8 mouse cellular contexts compared by ENCODE assay signal in genomic region chr4:43506536-43507185, GRCm38 (mm10). TPM values are rescaled to one million over a fixed set of nuclear protein-coding genes. Genes with fewer than 3 reads are reported as not detected.
DNase-seq lines count a peak whose midpoint lies in the region; ATAC-seq and TF ChIP-seq lines count a peak whose summit lies in the region.

Gene Car9, plus strand, starts transcription at chr4:43506966.

- H3K4me2 ChIP-seq in neural tube, embryonic 12.5 days (replicated peaks) = peak within 1 kb of the TSS; percentile 59
- no peak within 1 kb of the TSS; the same call in 1 of the 2 replicates for H3K4me2 ChIP-seq in hindbrain, postnatal 0 days (ENCODE audit: low read depth, low read length)

- no peak within 1 kb of the TSS for H3K9ac ChIP-seq in neural tube, embryonic 12.5 days
- H3K9ac ChIP-seq in hindbrain, postnatal 0 days (replicated peaks; ENCODE audit: low read length) = no peak within 1 kb of the TSS

- no peaks in the 10 kb centered on the region for H3K36me3 ChIP-seq in neural tube, embryonic 12.5 days
- no peaks in the 10 kb centered on the region for H3K36me3 ChIP-seq in hindbrain, postnatal 0 days (ENCODE audit: insufficient read depth, low read length)

- H3K27me3 ChIP-seq in neural tube, embryonic 12.5 days (replicated peaks) = peaks cover 36% of the 10 kb centered on the region
- H3K27me3 ChIP-seq in hindbrain, postnatal 0 days (ENCODE audit: insufficient read depth, low read length) = 0 out of 2 replicates have a peak, but pooled peaks cover 4% of the 10 kb centered on the region

- no peak for TF ChIP-seq CTCF in hindbrain, postnatal 0 days (IDR thresholded peaks at IDR 0.05; ENCODE audit: low read depth)

- WGBS in neural tube, embryonic 12.5 days = 61% methylated on average over 9 of the region's 9 CpGs
- WGBS in hindbrain, postnatal 0 days = 45% methylated on average over 9 of the region's 9 CpGs

- peaks cover 17% of the 10 kb centered on the region for H3K4me1 ChIP-seq in neural tube, embryonic 12.5 days
- H3K4me1 ChIP-seq in hindbrain, postnatal 0 days (ENCODE audit: insufficient read depth, low read length) = peaks cover 7% of the 10 kb centered on the region; the same call in 1 of the 2 replicates

- no peaks in the 10 kb centered on the region for H3K9me3 ChIP-seq in neural tube, embryonic 12.5 days
- H3K9me3 ChIP-seq in hindbrain, postnatal 0 days (ENCODE audit: low read length) = no peaks in the 10 kb centered on the region

- no peak for ATAC-seq in neural tube, embryonic 12.5 days (ENCODE audit: low FRiP score, low read depth)
- peak; percentile 27; the same call in 1 of the 2 replicates for ATAC-seq in hindbrain, postnatal 0 days

- DNase-seq in gastrocnemius, adult 18-20 months (ENCODE audit: low spot score) = peak; percentile 73
- DNase-seq in gastrocnemius, postnatal 4 days (ENCODE audit: low spot score in 2 of 2) = no peak
- DNase-seq in neural tube, embryonic 10.5 days (ENCODE audit: extremely low spot score, low spot score) = no peak
- no peak for DNase-seq in hindbrain, postnatal 0 days (ENCODE audit: low spot score)
- no peak for DNase-seq in layer of hippocampus, postnatal 10 days (ENCODE audit: low spot score in 2 of 2)
- DNase-seq in layer of hippocampus, postnatal 25 days (ENCODE audit: extremely low spot score in 1 of 2, low spot score in 1 of 2) = no peak
- no peak for DNase-seq in spleen, postnatal 4 days (ENCODE audit: low spot score in 2 of 2)

- no peak within 1 kb of the TSS for H3K27ac ChIP-seq in neural tube, embryonic 12.5 days
- no peak within 1 kb of the TSS for H3K27ac ChIP-seq in hindbrain, postnatal 0 days

- no peak within 1 kb of the TSS for H3K4me3 ChIP-seq in neural tube, embryonic 12.5 days
- no peak within 1 kb of the TSS for H3K4me3 ChIP-seq in hindbrain, postnatal 0 days (ENCODE audit: low read length)

RNA-seq across cellular contexts. Expression of gene Car9, which starts in this region (rescaled TPM):
- 1 to 10 TPM; 1.4 to 2.6 TPM for total RNA-seq in gastrocnemius, adult 18-20 months (2021)
- total RNA-seq in gastrocnemius, postnatal 4 days (2021) = 1 to 10 TPM; 1.2 to 3.1 TPM
- polyA plus RNA-seq in neural tube, embryonic 12.5 days (2016; fragmentation: Nextera tagmentation; extraction: Ambion mirVana) = 0.33 and 0.41 TPM in 2 replicates
- 0.26 TPM in 1 of 2 replicates, not detected in the other for total RNA-seq in hindbrain, postnatal 0 days (2014; rRNA removed)
- polyA plus RNA-seq in hindbrain, postnatal 0 days (2015; fragmentation: Nextera tagmentation; extraction: Ambion mirVana) = 0.50 and 1.1 TPM in 2 replicates
- total RNA-seq in layer of hippocampus, postnatal 10 days (2021) = 1 to 10 TPM in 1 of 2 experiments, under 1 TPM in 1; 0.54 to 1.7 TPM
- total RNA-seq in layer of hippocampus, postnatal 25 days (2021) = under 1 TPM; 0.22 to 0.35 TPM
